Mouse (Mus musculus): ENCODE data around the gene B3gntl1. TPM values are rescaled to one million over a fixed set of nuclear protein-coding genes. Genes with fewer than 3 reads are reported as not detected.

The B3gntl1 gene
- polyA plus RNA-seq, 1 experiment = 2.0 TPM

Other genes starting within 250 kb of the B3gntl1 start
- gene Fn3k, start 238.2 kb downstream of the B3gntl1 start, polyA plus RNA-seq (2012; ENCODE audit: insufficient read depth, insufficient read length, missing spikeins) = 30.2 and 39.7 TPM in 2 replicates
- gene Tbcd, start 221.2 kb downstream of the B3gntl1 start, polyA plus RNA-seq (2012; ENCODE audit: insufficient read depth, insufficient read length, missing spikeins) = 15.3 and 19.6 TPM in 2 replicates
- not detected in 2 replicates for gene Zfp750, start 153.8 kb downstream of the B3gntl1 start, polyA plus RNA-seq (2012; ENCODE audit: insufficient read depth, insufficient read length, missing spikeins)
- gene Metrnl, start 28.4 kb upstream of the B3gntl1 start, polyA plus RNA-seq (2012; ENCODE audit: insufficient read depth, insufficient read length, missing spikeins) = 7.3 and 12.5 TPM in 2 replicates
- not detected in 2 replicates for gene Ptchd3, start 157.1 kb upstream of the B3gntl1 start, polyA plus RNA-seq (2012; ENCODE audit: insufficient read depth, insufficient read length, missing spikeins)

All from brown adipose tissue, adult 24 weeks (tissue).